Mouse (Mus musculus): Measurements from ENCODE around the gene Apex1. TPM values are rescaled to one million over a fixed set of nuclear protein-coding genes. Genes with fewer than 3 reads are reported as not detected.
"Not testable (repeated sequence)": the region's sequence is repeated elsewhere in the genome, so short reads cannot be mapped to it uniquely, and the experiment has no call there.

The Apex1 gene
- polyA plus RNA-seq, 1 experiment from 2014 or later, result 265 TPM

DNA sequence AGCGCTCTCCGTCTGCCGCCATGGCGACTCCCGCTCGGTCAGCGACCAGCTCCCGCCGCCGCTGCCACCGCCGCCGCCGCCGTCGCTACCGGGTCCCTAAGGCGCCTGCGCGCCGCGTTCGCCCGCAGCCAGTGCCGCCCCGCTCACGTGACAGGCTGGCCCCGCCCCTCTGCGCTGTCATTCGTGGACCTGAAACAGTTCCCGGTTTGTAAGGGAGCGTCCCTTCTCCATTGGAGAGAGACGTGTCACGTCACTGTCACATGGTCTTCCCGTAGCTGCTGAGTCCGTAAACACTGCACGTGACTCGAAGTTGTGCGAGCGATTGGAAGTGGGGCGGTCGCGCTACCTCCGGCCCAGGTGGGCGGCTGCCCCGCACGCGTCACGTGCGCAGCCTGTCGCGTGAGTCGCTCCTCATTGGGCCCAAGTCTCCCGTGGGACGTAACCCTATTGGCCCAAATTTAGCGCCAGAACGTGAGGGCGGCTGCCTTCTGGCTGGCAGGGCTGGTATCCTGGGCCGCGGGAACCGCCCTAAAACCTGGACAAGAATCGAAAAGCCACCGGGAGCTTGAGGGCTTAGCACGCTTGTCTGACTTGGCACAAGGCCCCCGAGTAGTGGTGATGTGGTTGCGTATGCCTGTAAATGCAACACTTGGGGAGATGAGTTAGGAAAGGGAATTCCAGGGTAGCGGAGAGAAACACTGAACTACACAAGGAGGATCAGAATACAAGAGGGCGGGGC, 6.2 kb downstream of the Apex1 start, which contains the start of the genes Pip4p1 and Pnp:
TSS of gene Pip4p1 (minus strand) at position 103 of the 739 bp plus-strand sequence.
TSS of gene Pnp (plus strand) at position 329 of the 739 bp plus-strand sequence.
- peak; percentile 99 for ATAC-seq
- peaks cover 16% of the 10 kb centered on the region; the same call in 1 of the 2 replicates for H3K4me1 ChIP-seq (replicated peaks)
- H3K27ac ChIP-seq, result peak within 1 kb of the TSS; percentile 91
- H3K9ac ChIP-seq, result peak within 1 kb of the TSS; percentile 85
- H3K36me3 ChIP-seq, result peaks cover 23% of the 10 kb centered on the region
- peak within 1 kb of the TSS; percentile 76 for H3K4me2 ChIP-seq (replicated peaks)
- under 1% methylated on average over 64 of the region's 68 CpGs for WGBS
- peak within 1 kb of the TSS; percentile 85 for H3K4me3 ChIP-seq (replicated peaks)
- no peaks in the 10 kb centered on the region for H3K9me3 ChIP-seq
- H3K27me3 ChIP-seq (replicated peaks), result no peaks in the 10 kb centered on the region

- Histone ChIP-seq H3K27ac (peak overlapping the region; percentile 89), H3K9me3 (no peaks in the 10 kb centered on the region), H3K4me1 (replicated peaks) (peaks cover 10% of the 10 kb centered on the region; the same call in 1 of the 2 replicates), H3K36me3 (peaks cover 19% of the 10 kb centered on the region), H3K4me2 (replicated peaks) (peak overlapping the region; percentile 68), H3K27me3 (replicated peaks) (no peaks in the 10 kb centered on the region), H3K9ac (peak overlapping the region; percentile 55), H3K4me3 (replicated peaks) (peak overlapping the region; percentile 85)
- peak; percentile 0; the same call in 1 of the 2 replicates for ATAC-seq
- WGBS, result 10% methylated on average over 12 of the region's 12 CpGs
These were observed 6.8 kb downstream of the Apex1 start for GRCm38 (mm10) chr14:50931493-50932020.

DNA sequence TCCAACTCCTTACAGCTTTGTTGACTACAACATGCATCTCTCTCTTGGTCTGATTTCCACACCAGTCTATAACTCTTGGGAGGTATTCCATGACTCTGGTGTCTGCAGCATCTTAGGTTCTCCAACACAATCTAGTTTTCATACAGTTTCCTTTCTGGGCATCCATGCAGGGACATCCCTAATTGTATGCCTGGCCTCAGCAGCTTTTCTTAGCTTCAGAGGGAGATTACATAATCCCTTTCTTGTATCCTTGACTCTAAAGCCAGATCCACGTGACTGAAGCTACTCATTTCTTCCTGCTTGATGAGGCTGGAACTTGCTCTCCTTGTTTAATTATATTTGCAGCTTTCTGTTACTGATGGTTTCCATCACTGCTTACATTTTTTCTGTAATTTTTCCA, 11.9 kb downstream of the Apex1 start:
- no peaks in the 10 kb centered on the region for H3K36me3 ChIP-seq
- H3K9ac ChIP-seq, result no peak overlapping the region
- no peaks in the 10 kb centered on the region for H3K4me1 ChIP-seq (replicated peaks)
- WGBS, result 65% methylated on average over 1 of the region's 1 CpGs
- ATAC-seq, result no peak
- H3K4me2 ChIP-seq (replicated peaks), result no peak overlapping the region
- H3K27ac ChIP-seq, result no peak overlapping the region
- H3K9me3 ChIP-seq, result no peaks in the 10 kb centered on the region
- H3K4me3 ChIP-seq (replicated peaks), result no peak overlapping the region
- no peaks in the 10 kb centered on the region for H3K27me3 ChIP-seq (replicated peaks)

- Histone ChIP-seq H3K9ac (no peak overlapping the region), H3K4me1 (replicated peaks) (no peaks in the 10 kb centered on the region), H3K36me3 (no peaks in the 10 kb centered on the region), H3K4me3 (replicated peaks) (no peak overlapping the region), H3K9me3 (no peaks in the 10 kb centered on the region), H3K27ac (no peak overlapping the region), H3K4me2 (replicated peaks) (no peak overlapping the region), H3K27me3 (replicated peaks) (no peaks in the 10 kb centered on the region)
- WGBS, result 92% methylated on average over 3 of the region's 3 CpGs
- ATAC-seq, result no peak
These were observed 13.5 kb downstream of the Apex1 start for GRCm38 (mm10) chr14:50938119-50938908.

DNA sequence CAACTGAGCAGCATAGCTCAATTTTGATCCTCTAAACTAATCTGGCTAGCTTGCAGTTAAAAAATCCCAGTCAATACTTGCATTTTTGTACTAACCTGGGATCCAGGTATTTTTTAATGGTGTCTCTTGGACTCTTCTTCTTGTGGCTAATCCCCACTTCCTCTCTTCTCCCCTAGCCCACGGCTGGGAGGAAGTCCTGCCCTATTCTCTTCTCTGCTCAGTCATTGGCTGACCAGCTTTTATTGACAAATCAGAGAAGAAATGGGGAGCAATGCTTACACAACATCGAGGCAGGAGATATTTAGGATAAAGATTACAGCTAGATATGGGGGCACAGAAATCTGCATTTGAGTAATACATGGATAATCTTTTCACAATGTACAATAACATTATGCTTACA, 14.2 kb downstream of the Apex1 start:
- H3K27me3 ChIP-seq (replicated peaks), result no peaks in the 10 kb centered on the region
- H3K9me3 ChIP-seq, result no peaks in the 10 kb centered on the region
- H3K4me2 ChIP-seq (replicated peaks), result no peak overlapping the region
- no peak for ATAC-seq
- H3K27ac ChIP-seq, result no peak overlapping the region
- 45% methylated on average over 2 of the region's 2 CpGs for WGBS
- H3K4me1 ChIP-seq (replicated peaks), result no peaks in the 10 kb centered on the region
- H3K9ac ChIP-seq, result no peak overlapping the region
- H3K36me3 ChIP-seq, result no peaks in the 10 kb centered on the region
- no peak overlapping the region for H3K4me3 ChIP-seq (replicated peaks)

- Histone ChIP-seq H3K4me1 (replicated peaks) (no peaks in the 10 kb centered on the region), H3K9me3 (no peaks in the 10 kb centered on the region), H3K27ac (peak within 1 kb of the TSS; percentile 90), H3K4me3 (replicated peaks) (peak within 1 kb of the TSS; percentile 51), H3K27me3 (replicated peaks) (no peaks in the 10 kb centered on the region), H3K4me2 (replicated peaks) (peak within 1 kb of the TSS; percentile 63), H3K36me3 (no peaks in the 10 kb centered on the region), H3K9ac (peak within 1 kb of the TSS; percentile 53)
- ATAC-seq, result peak; percentile 99
- WGBS, result 14% methylated on average over 31 of the region's 31 CpGs
These were observed 19.3 kb downstream of the Apex1 start, which contains the start of gene Gm49342 for GRCm38 (mm10) chr14:50943932-50944667. Gm49342 (plus strand) TSS chr14:50944517.

- peak; percentile 97 for ATAC-seq
- peak overlapping the region; percentile 53 for H3K9ac ChIP-seq
These were observed 19.9 kb downstream of the Apex1 start for GRCm38 (mm10) chr14:50944668-50945033.

GRCm38 (mm10) chr14:50945081-50945480, 20.3 kb downstream of the Apex1 start:
- not testable (repeated sequence) for H3K4me1 ChIP-seq (replicated peaks); H3K27me3 ChIP-seq (replicated peaks); H3K9me3 ChIP-seq; H3K36me3 ChIP-seq
- H3K4me2 ChIP-seq (replicated peaks), result peak overlapping the region; percentile 63
- peak overlapping the region; percentile 90 for H3K27ac ChIP-seq
- WGBS, result 5% methylated on average over 6 of the region's 6 CpGs
- ATAC-seq, result peak; percentile 39
- peak overlapping the region; percentile 51 for H3K4me3 ChIP-seq (replicated peaks)
- H3K9ac ChIP-seq, result peak overlapping the region; percentile 53

More at GRCm38 (mm10) chr14:50944668-50945033, 19.9 kb downstream of the Apex1 start:
- Histone ChIP-seq H3K4me3 (replicated peaks) (peak overlapping the region; percentile 51), H3K27ac (peak overlapping the region; percentile 90), H3K4me2 (replicated peaks) (peak overlapping the region; percentile 63)
- under 1% methylated on average over 15 of the region's 15 CpGs for WGBS
- not testable (repeated sequence) for H3K4me1 ChIP-seq (replicated peaks); H3K9me3 ChIP-seq; H3K27me3 ChIP-seq (replicated peaks); H3K36me3 ChIP-seq

GRCm38 (mm10) chr14:50945526-50945925, 20.8 kb downstream of the Apex1 start:
- not testable (repeated sequence) for H3K36me3 ChIP-seq; H3K4me1 ChIP-seq (replicated peaks); H3K9me3 ChIP-seq; ATAC-seq; H3K27me3 ChIP-seq (replicated peaks)
- Histone ChIP-seq H3K27ac (peak overlapping the region; percentile 90; the same call in 1 of the 2 replicates), H3K9ac (peak overlapping the region; percentile 53; the same call in 1 of the 2 replicates), H3K4me2 (replicated peaks) (peak overlapping the region; percentile 63), H3K4me3 (replicated peaks) (peak overlapping the region; percentile 51)
- 16% methylated on average over 3 of the region's 3 CpGs for WGBS

DNA sequence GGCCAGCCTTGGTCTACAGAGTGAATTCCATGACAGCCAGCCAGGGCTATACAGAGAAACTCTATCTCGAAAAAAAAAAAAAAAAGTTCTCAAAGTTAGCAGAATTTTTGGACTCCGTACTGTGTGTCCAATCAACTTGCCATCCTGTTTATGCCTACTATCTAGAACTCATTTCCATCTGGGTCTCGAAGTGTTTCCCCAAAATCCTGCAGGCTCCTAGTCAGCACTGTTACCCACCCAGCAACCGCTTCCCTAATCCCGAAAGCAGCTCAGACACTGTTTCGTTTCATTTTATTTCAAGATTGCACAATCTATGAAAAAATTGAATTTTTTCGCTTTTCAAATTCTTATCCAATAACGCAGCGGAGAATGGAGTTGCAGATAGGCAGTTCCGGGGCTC, 30.7 kb downstream of the Apex1 start:
- no peak overlapping the region for H3K4me2 ChIP-seq (replicated peaks)
- no peaks in the 10 kb centered on the region for H3K9me3 ChIP-seq
- H3K4me1 ChIP-seq (replicated peaks), result no peaks in the 10 kb centered on the region
- ATAC-seq, result no peak
- no peak overlapping the region for H3K9ac ChIP-seq
- WGBS, result 91% methylated on average over 10 of the region's 10 CpGs
- no peak overlapping the region for H3K27ac ChIP-seq
- no peaks in the 10 kb centered on the region for H3K27me3 ChIP-seq (replicated peaks)
- H3K36me3 ChIP-seq, result no peaks in the 10 kb centered on the region
- H3K4me3 ChIP-seq (replicated peaks), result no peak overlapping the region

DNA sequence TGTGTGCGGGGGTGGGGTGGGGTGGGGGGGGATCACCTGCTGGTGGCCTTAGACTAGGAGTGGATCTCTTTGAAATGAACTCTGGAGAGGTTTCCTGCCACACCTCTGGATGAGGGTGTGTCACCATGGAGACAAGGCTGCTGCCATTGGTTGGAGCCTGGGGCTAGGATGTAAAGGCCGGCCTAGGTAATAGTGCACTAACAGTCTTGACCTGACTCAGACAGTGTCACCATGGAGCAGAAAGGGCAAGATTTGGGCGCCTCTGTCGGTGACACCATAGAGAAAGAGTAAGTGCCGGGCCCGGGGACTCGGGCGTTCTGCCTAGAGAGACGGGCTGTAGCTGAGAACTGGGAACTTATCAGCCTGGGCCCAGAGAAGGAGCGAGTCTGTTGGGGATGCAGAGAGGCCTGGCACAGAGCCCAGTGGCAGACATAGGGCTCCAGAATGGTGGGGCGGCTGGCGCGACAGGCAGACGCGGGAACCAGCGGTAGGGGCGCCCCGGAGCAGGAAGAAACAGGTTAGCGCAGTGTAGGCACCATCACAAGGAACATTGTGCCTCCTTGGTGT, 31.3 kb downstream of the Apex1 start, which contains the start of gene Pnp2:
TSS of gene Pnp2 (plus strand) at position 51 of the 567 bp plus-strand sequence.
- H3K27me3 ChIP-seq (replicated peaks); H3K36me3 ChIP-seq; H3K4me3 ChIP-seq (replicated peaks); H3K9me3 ChIP-seq; H3K27ac ChIP-seq; H3K4me1 ChIP-seq (replicated peaks); H3K9ac ChIP-seq: not testable (repeated sequence)
- WGBS, result 9% methylated on average over 19 of the region's 19 CpGs
- H3K4me2 ChIP-seq (replicated peaks), result peak within 1 kb of the TSS; percentile 49
- ATAC-seq, result peak; percentile 80
